Mouse (Mus musculus) E14TG2a.4 (cell line): ENCODE measurements at regions not wholly inside any gene's neighbourhood (a gene's known extent, or its start where the extent isn't known, plus 50 kb on each side); places are given as distances from the start of the nearest gene placed in this dataset.

Experiments used
- CTCF ChIP-seq: conservative IDR thresholded peaks from 2 replicates; pipeline ENCODE4 v1.5.1; 2014; ENCODE audit warnings: low read length
- NANOG ChIP-seq: IDR thresholded peaks from 2 replicates; pipeline ENCODE4 v1.6.1; 2014; ENCODE audit warnings: borderline replicate concordance, low read length, mixed read lengths
- POU5F1 ChIP-seq: IDR thresholded peaks from 2 replicates; pipeline ENCODE4 v1.6.1; 2014; ENCODE audit warnings: low read length, borderline replicate concordance

DNA sequence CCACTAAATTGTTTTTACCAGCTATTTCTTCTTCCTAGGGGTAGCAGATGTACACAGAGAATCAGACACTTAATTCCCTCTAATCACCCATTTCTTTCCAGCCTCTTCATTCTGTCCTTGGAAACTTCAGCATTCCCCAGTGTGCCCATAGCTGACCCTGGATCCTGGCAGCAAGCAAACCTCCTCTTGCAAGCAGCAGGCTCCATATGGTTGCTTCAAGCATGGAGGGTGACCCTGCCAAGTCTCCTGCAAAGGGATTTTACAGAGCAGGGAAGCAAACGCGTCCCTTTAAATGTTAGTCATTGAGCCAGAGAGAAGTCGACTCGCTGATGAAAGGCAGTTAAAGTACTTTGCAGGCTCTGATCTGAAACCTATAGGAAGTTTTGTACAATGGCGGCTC lies 187.9 kb downstream of the Pou4f1 start:
- TF ChIP-seq CTCF (no peak), POU5F1 (no peak), NANOG (no peak)
